In genomic region chr12:83764044-83764365, GRCm38 (mm10) we compare ENCODE assay signal across 9 mouse cellular contexts. TPM values are rescaled to one million over a fixed set of nuclear protein-coding genes. Genes with fewer than 3 reads are reported as not detected.
DNase-seq lines count a peak whose midpoint lies in the region; ATAC-seq and TF ChIP-seq lines count a peak whose summit lies in the region.
"Had no signal": no experiment of that assay in that cellular context is flagged by ENCODE, and none has a peak within 500 bp of the region (broad histone marks: within the 10 kb centered on the region; RNA-seq: fewer than 3 reads in every experiment).

No protein-coding gene starts in this region.

- no peaks in the 10 kb centered on the region for H3K36me3 ChIP-seq in spleen, adult 2 months (ENCODE audit: control insufficient read depth, insufficient read depth, low read length)
- no peaks in the 10 kb centered on the region for H3K36me3 ChIP-seq in forebrain, embryonic 16.5 days (ENCODE audit: control insufficient read depth, insufficient read depth)
- H3K36me3 ChIP-seq in limb, embryonic 12.5 days, result no peaks in the 10 kb centered on the region
- H3K36me3 ChIP-seq in stomach, embryonic 14.5 days (ENCODE audit: control insufficient read depth, insufficient read depth, low read length), result no peaks in the 10 kb centered on the region

- TF ChIP-seq CTCF in spleen, adult 2 months (IDR thresholded peaks at IDR 0.05; ENCODE audit: extremely low read depth, insufficient read depth, insufficient read length, insufficient replicate concordance), result no peak

- 13% methylated on average over 14 of the region's 14 CpGs for WGBS in spleen, adult 2 months
- WGBS in forebrain, embryonic 16.5 days, result 11% methylated on average over 14 of the region's 14 CpGs
- WGBS in limb, embryonic 12.5 days, result 8% methylated on average over 14 of the region's 14 CpGs
- 6% methylated on average over 14 of the region's 14 CpGs for WGBS in stomach, embryonic 14.5 days

- no peak overlapping the region for H3K27ac ChIP-seq in spleen, adult 2 months (ENCODE audit: insufficient read depth, low read length)
- no peak overlapping the region for H3K27ac ChIP-seq in forebrain, embryonic 16.5 days (ENCODE audit: low read length)
- H3K27ac ChIP-seq in limb, embryonic 12.5 days, result no peak overlapping the region
- H3K27ac ChIP-seq in stomach, embryonic 14.5 days (ENCODE audit: low read length), result peak overlapping the region; percentile 21; the same call in 1 of the 2 replicates

- H3K4me3 ChIP-seq in spleen, adult 2 months (ENCODE audit: extremely low read depth, insufficient read depth, insufficient read length), result peak overlapping the region; percentile 3; the same call in 1 of the 2 replicates
- peak overlapping the region; percentile 31 for H3K4me3 ChIP-seq in forebrain, embryonic 16.5 days (replicated peaks; ENCODE audit: low read length)
- peak overlapping the region; percentile 27 for H3K4me3 ChIP-seq in limb, embryonic 12.5 days (replicated peaks)
- H3K4me3 ChIP-seq in stomach, embryonic 14.5 days (ENCODE audit: low read depth, low read length), result peak overlapping the region; percentile 30

- H3K4me1 ChIP-seq in spleen, adult 2 months (ENCODE audit: control insufficient read depth, insufficient read depth, insufficient read length), result peaks cover 5% of the 10 kb centered on the region
- H3K4me1 ChIP-seq in forebrain, embryonic 16.5 days (replicated peaks; ENCODE audit: control insufficient read depth, insufficient read depth, low read length), result peaks cover 16% of the 10 kb centered on the region
- H3K4me1 ChIP-seq in limb, embryonic 12.5 days (replicated peaks), result peaks cover 50% of the 10 kb centered on the region
- H3K4me1 ChIP-seq in stomach, embryonic 14.5 days (ENCODE audit: control insufficient read depth, insufficient read depth, low read length), result peaks cover 28% of the 10 kb centered on the region

- peaks cover 5% of the 10 kb centered on the region for H3K27me3 ChIP-seq in spleen, adult 2 months (ENCODE audit: control insufficient read depth, insufficient read depth, low read length)
- no peaks in the 10 kb centered on the region for H3K27me3 ChIP-seq in forebrain, embryonic 16.5 days (replicated peaks; ENCODE audit: control insufficient read depth, insufficient read depth, low read length)
- peaks cover 27% of the 10 kb centered on the region for H3K27me3 ChIP-seq in limb, embryonic 12.5 days
- H3K27me3 ChIP-seq in stomach, embryonic 14.5 days (ENCODE audit: control insufficient read depth, insufficient read depth, low read length), result no peaks in the 10 kb centered on the region

- 0 out of 2 replicates have a peak overlapping the region, but pooled peaks have one; percentile 1 for H3K9ac ChIP-seq in forebrain, embryonic 16.5 days (replicated peaks; ENCODE audit: low read depth, low read length)
- peak overlapping the region; percentile 28 for H3K9ac ChIP-seq in limb, embryonic 12.5 days (replicated peaks)
- 0 out of 2 replicates have a peak overlapping the region, but pooled peaks have one; percentile 12 for H3K9ac ChIP-seq in stomach, embryonic 14.5 days (replicated peaks; ENCODE audit: low read depth, low read length)

- DNase-seq in spleen, adult 2 months (ENCODE audit: low read depth in 1 of 2, low spot score in 2 of 2), result peak in 1 of 2 experiments; percentile 37
- DNase-seq in spleen, postnatal 10 days (ENCODE audit: low spot score in 2 of 2), result no peak
- DNase-seq in adrenal gland, adult 8-10 months, result no peak
- no peak for DNase-seq in gastrocnemius, postnatal 25 days
- DNase-seq in left cerebral cortex, adult 18-20 months (ENCODE audit: low spot score in 2 of 2), result no peak

- ATAC-seq in forebrain, embryonic 16.5 days, result 0 out of 2 replicates have a peak, but pooled peaks have one; percentile 6
- no peak for ATAC-seq in limb, embryonic 12.5 days (ENCODE audit: insufficient number of reproducible peaks, insufficient read depth, low FRiP score, low TSS enrichment, low read depth)
- ATAC-seq in stomach, embryonic 14.5 days (ENCODE audit: insufficient number of reproducible peaks, insufficient read depth, low FRiP score, low read depth), result peak; percentile 21; the same call in 1 of the 2 replicates

- no peaks in the 10 kb centered on the region for H3K9me3 ChIP-seq in forebrain, embryonic 16.5 days (ENCODE audit: control insufficient read depth, low read length)
- H3K9me3 ChIP-seq in limb, embryonic 12.5 days, result no peaks in the 10 kb centered on the region
- no peaks in the 10 kb centered on the region for H3K9me3 ChIP-seq in stomach, embryonic 14.5 days (ENCODE audit: control insufficient read depth, low read depth, low read length)

- peak overlapping the region; percentile 54 for H3K4me2 ChIP-seq in forebrain, embryonic 16.5 days (ENCODE audit: low read length)
- H3K4me2 ChIP-seq in limb, embryonic 12.5 days, result peak overlapping the region; percentile 65
- peak overlapping the region; percentile 67 for H3K4me2 ChIP-seq in stomach, embryonic 14.5 days (replicated peaks; ENCODE audit: low read depth, low read length)

- no peak for TF ChIP-seq POLR2A in spleen, adult 2 months (IDR thresholded peaks at IDR 0.05; ENCODE audit: low read depth, low read length)

RNA-seq across cellular contexts. Expression of gene Papln, which starts 0.6 kb away (rescaled TPM):
- 1.5 and 1.9 TPM in 2 replicates for polyA plus RNA-seq in spleen, adult 2 months (2012; rRNA removed)
- polyA plus RNA-seq in forebrain, embryonic 16.5 days (2015; fragmentation: Nextera tagmentation; extraction: Ambion mirVana), result 0.16 and 0.30 TPM in 2 replicates
- polyA plus RNA-seq in limb, embryonic 12.5 days (2016; fragmentation: Nextera tagmentation; extraction: Ambion mirVana), result 0.32 and 0.36 TPM in 2 replicates
- 1.4 and 2.2 TPM in 2 replicates for polyA plus RNA-seq in stomach, embryonic 14.5 days (2014; fragmentation: Nextera tagmentation; extraction: Ambion mirVana)
- total RNA-seq in adrenal gland, adult 8-10 months (2022), result 1 to 10 TPM; 2.4 to 4.1 (median 3.2) TPM
- total RNA-seq in gastrocnemius, postnatal 25 days (2021), result 1 to 10 TPM; 1.7 to 2.1 TPM
- total RNA-seq in left cerebral cortex, adult 18-20 months (2021), result 1 to 10 TPM; 8.5 to 8.9 TPM
- total RNA-seq: neutrophil, adult 5-6 weeks had no signal
